Mouse (Mus musculus): ENCODE measurements around the gene Ect2l. TPM values are rescaled to one million over a fixed set of nuclear protein-coding genes. Genes with fewer than 3 reads are reported as not detected.

The Ect2l gene
- polyA plus RNA-seq, 1 experiment from 2014 or later, result 1.3 TPM

GRCm38 (mm10) chr10:18224386-18224785 lies 13.7 kb upstream of the Ect2l start:
- 87% methylated on average over 3 of the region's 3 CpGs for WGBS
- no peak overlapping the region for H3K27ac ChIP-seq (replicated peaks; ENCODE audit: low read depth, low read length)
- no peaks in the 10 kb centered on the region for H3K27me3 ChIP-seq (ENCODE audit: control insufficient read depth, insufficient read depth, low read length)
- DNase-seq (ENCODE audit: low spot score) (no peak), ATAC-seq (ENCODE audit: insufficient number of reproducible peaks, low FRiP score, low TSS enrichment, low read depth) (no peak)
- no peaks in the 10 kb centered on the region for H3K4me1 ChIP-seq (ENCODE audit: control insufficient read depth, insufficient read depth, low read length)
- no peak overlapping the region for H3K4me3 ChIP-seq (ENCODE audit: low read depth, low read length)
- H3K4me2 ChIP-seq (ENCODE audit: low read depth, severe bottlenecking), result no peak overlapping the region
- no peaks in the 10 kb centered on the region for H3K9me3 ChIP-seq (ENCODE audit: control insufficient read depth, low read length)
- H3K36me3 ChIP-seq (ENCODE audit: control insufficient read depth, insufficient read depth, low read length), result no peaks in the 10 kb centered on the region
- H3K9ac ChIP-seq (ENCODE audit: low read length), result no peak overlapping the region

- Histone ChIP-seq H3K9me3 (ENCODE audit: control insufficient read depth, low read length) (no peaks in the 10 kb centered on the region), H3K4me2 (ENCODE audit: low read depth, severe bottlenecking) (no peak overlapping the region), H3K4me3 (ENCODE audit: low read depth, low read length) (no peak overlapping the region), H3K36me3 (ENCODE audit: control insufficient read depth, insufficient read depth, low read length) (no peaks in the 10 kb centered on the region), H3K4me1 (ENCODE audit: control insufficient read depth, insufficient read depth, low read length) (no peaks in the 10 kb centered on the region), H3K9ac (ENCODE audit: low read length) (no peak overlapping the region), H3K27me3 (ENCODE audit: control insufficient read depth, insufficient read depth, low read length) (no peaks in the 10 kb centered on the region), H3K27ac (replicated peaks; ENCODE audit: low read depth, low read length) (no peak overlapping the region)
- ATAC-seq (ENCODE audit: insufficient number of reproducible peaks, low FRiP score, low TSS enrichment, low read depth) (no peak), DNase-seq (ENCODE audit: low spot score) (no peak)
- 76% methylated on average over 10 of the region's 10 CpGs for WGBS
Observed at GRCm38 (mm10) chr10:18219351-18219750, 8.7 kb upstream of the Ect2l start.

- Histone ChIP-seq H3K27ac (replicated peaks; ENCODE audit: low read depth, low read length) (no peak overlapping the region), H3K9me3 (ENCODE audit: control insufficient read depth, low read length) (no peaks in the 10 kb centered on the region), H3K4me3 (ENCODE audit: low read depth, low read length) (no peak overlapping the region), H3K9ac (ENCODE audit: low read length) (no peak overlapping the region), H3K4me1 (ENCODE audit: control insufficient read depth, insufficient read depth, low read length) (no peaks in the 10 kb centered on the region), H3K4me2 (ENCODE audit: low read depth, severe bottlenecking) (no peak overlapping the region), H3K27me3 (ENCODE audit: control insufficient read depth, insufficient read depth, low read length) (no peaks in the 10 kb centered on the region), H3K36me3 (ENCODE audit: control insufficient read depth, insufficient read depth, low read length) (no peaks in the 10 kb centered on the region)
- no peak for ATAC-seq (ENCODE audit: insufficient number of reproducible peaks, low FRiP score, low TSS enrichment, low read depth)
- DNase-seq (ENCODE audit: low spot score), result no peak
- 88% methylated on average over 5 of the region's 5 CpGs for WGBS
Observed at GRCm38 (mm10) chr10:18214124-18214523, 3.4 kb upstream of the Ect2l start.

GRCm38 (mm10) chr10:18213373-18213772 lies 2.7 kb upstream of the Ect2l start:
- WGBS, result 78% methylated on average over 4 of the region's 4 CpGs
- no peaks in the 10 kb centered on the region for H3K9me3 ChIP-seq (ENCODE audit: control insufficient read depth, low read length)
- ATAC-seq (ENCODE audit: insufficient number of reproducible peaks, low FRiP score, low TSS enrichment, low read depth) (no peak), DNase-seq (ENCODE audit: low spot score) (no peak)
- no peaks in the 10 kb centered on the region for H3K4me1 ChIP-seq (ENCODE audit: control insufficient read depth, insufficient read depth, low read length)
- no peak overlapping the region for H3K4me2 ChIP-seq (ENCODE audit: low read depth, severe bottlenecking)
- no peaks in the 10 kb centered on the region for H3K36me3 ChIP-seq (ENCODE audit: control insufficient read depth, insufficient read depth, low read length)
- no peaks in the 10 kb centered on the region for H3K27me3 ChIP-seq (ENCODE audit: control insufficient read depth, insufficient read depth, low read length)
- no peak overlapping the region for H3K4me3 ChIP-seq (ENCODE audit: low read depth, low read length)
- H3K9ac ChIP-seq (ENCODE audit: low read length), result no peak overlapping the region
- no peak overlapping the region for H3K27ac ChIP-seq (replicated peaks; ENCODE audit: low read depth, low read length)

GRCm38 (mm10) chr10:18210119-18210518 lies 571 bp downstream of the Ect2l start:
- DNase-seq (ENCODE audit: low spot score) (no peak), ATAC-seq (ENCODE audit: insufficient number of reproducible peaks, low FRiP score, low TSS enrichment, low read depth) (no peak)
- no peaks in the 10 kb centered on the region for H3K9me3 ChIP-seq (ENCODE audit: control insufficient read depth, low read length)
- no peak overlapping the region for H3K27ac ChIP-seq (replicated peaks; ENCODE audit: low read depth, low read length)
- no peaks in the 10 kb centered on the region for H3K4me1 ChIP-seq (ENCODE audit: control insufficient read depth, insufficient read depth, low read length)
- WGBS, result 73% methylated on average over 6 of the region's 6 CpGs
- no peak overlapping the region for H3K4me3 ChIP-seq (ENCODE audit: low read depth, low read length)
- no peaks in the 10 kb centered on the region for H3K36me3 ChIP-seq (ENCODE audit: control insufficient read depth, insufficient read depth, low read length)
- no peaks in the 10 kb centered on the region for H3K27me3 ChIP-seq (ENCODE audit: control insufficient read depth, insufficient read depth, low read length)
- no peak overlapping the region for H3K9ac ChIP-seq (ENCODE audit: low read length)
- no peak overlapping the region for H3K4me2 ChIP-seq (ENCODE audit: low read depth, severe bottlenecking)

- H3K27me3 ChIP-seq (ENCODE audit: control insufficient read depth, insufficient read depth, low read length), result no peaks in the 10 kb centered on the region
- DNase-seq (ENCODE audit: low spot score) (peak; percentile 49), ATAC-seq (ENCODE audit: insufficient number of reproducible peaks, low FRiP score, low TSS enrichment, low read depth) (no peak)
Observed at GRCm38 (mm10) chr10:18204067-18204466, 6.6 kb downstream of the Ect2l start.

GRCm38 (mm10) chr10:18202401-18202800 lies 8.3 kb downstream of the Ect2l start:
- ATAC-seq (ENCODE audit: insufficient number of reproducible peaks, low FRiP score, low TSS enrichment, low read depth) (no peak), DNase-seq (ENCODE audit: low spot score) (no peak)
- H3K27ac ChIP-seq (replicated peaks; ENCODE audit: low read depth, low read length), result no peak overlapping the region
- 0 out of 2 replicates have a peak, but pooled peaks cover 2% of the 10 kb centered on the region for H3K4me1 ChIP-seq (ENCODE audit: control insufficient read depth, insufficient read depth, low read length)
- no peaks in the 10 kb centered on the region for H3K9me3 ChIP-seq (ENCODE audit: control insufficient read depth, low read length)
- H3K4me2 ChIP-seq (ENCODE audit: low read depth, severe bottlenecking), result no peak overlapping the region
- no peaks in the 10 kb centered on the region for H3K36me3 ChIP-seq (ENCODE audit: control insufficient read depth, insufficient read depth, low read length)
- H3K4me3 ChIP-seq (ENCODE audit: low read depth, low read length), result no peak overlapping the region
- 69% methylated on average over 3 of the region's 3 CpGs for WGBS
- no peak overlapping the region for H3K9ac ChIP-seq (ENCODE audit: low read length)
- H3K27me3 ChIP-seq (ENCODE audit: control insufficient read depth, insufficient read depth, low read length), result no peaks in the 10 kb centered on the region

More at GRCm38 (mm10) chr10:18204067-18204466, 6.6 kb downstream of the Ect2l start:
- 5% methylated on average over 7 of the region's 7 CpGs for WGBS
- H3K27ac ChIP-seq (replicated peaks; ENCODE audit: low read depth, low read length), result no peak overlapping the region
- no peak overlapping the region for H3K9ac ChIP-seq (ENCODE audit: low read length)
- no peaks in the 10 kb centered on the region for H3K9me3 ChIP-seq (ENCODE audit: control insufficient read depth, low read length)
- no peak overlapping the region for H3K4me2 ChIP-seq (ENCODE audit: low read depth, severe bottlenecking)
- no peak overlapping the region for H3K4me3 ChIP-seq (ENCODE audit: low read depth, low read length)
- no peaks in the 10 kb centered on the region for H3K36me3 ChIP-seq (ENCODE audit: control insufficient read depth, insufficient read depth, low read length)
- 0 out of 2 replicates have a peak, but pooled peaks cover 2% of the 10 kb centered on the region for H3K4me1 ChIP-seq (ENCODE audit: control insufficient read depth, insufficient read depth, low read length)

GRCm38 (mm10) chr10:18200656-18201055 lies 10.0 kb downstream of the Ect2l start:
- H3K4me3 ChIP-seq (ENCODE audit: low read depth, low read length), result no peak overlapping the region
- H3K27me3 ChIP-seq (ENCODE audit: control insufficient read depth, insufficient read depth, low read length), result no peaks in the 10 kb centered on the region
- no peaks in the 10 kb centered on the region for H3K9me3 ChIP-seq (ENCODE audit: control insufficient read depth, low read length)
- DNase-seq (ENCODE audit: low spot score) (no peak), ATAC-seq (ENCODE audit: insufficient number of reproducible peaks, low FRiP score, low TSS enrichment, low read depth) (no peak)
- 85% methylated on average over 9 of the region's 9 CpGs for WGBS
- H3K4me2 ChIP-seq (ENCODE audit: low read depth, severe bottlenecking), result no peak overlapping the region
- H3K4me1 ChIP-seq (ENCODE audit: control insufficient read depth, insufficient read depth, low read length), result 0 out of 2 replicates have a peak, but pooled peaks cover 2% of the 10 kb centered on the region
- no peaks in the 10 kb centered on the region for H3K36me3 ChIP-seq (ENCODE audit: control insufficient read depth, insufficient read depth, low read length)
- H3K27ac ChIP-seq (replicated peaks; ENCODE audit: low read depth, low read length), result no peak overlapping the region
- H3K9ac ChIP-seq (ENCODE audit: low read length), result no peak overlapping the region

- H3K9me3 ChIP-seq (ENCODE audit: control insufficient read depth, low read length), result no peaks in the 10 kb centered on the region
- no peaks in the 10 kb centered on the region for H3K36me3 ChIP-seq (ENCODE audit: control insufficient read depth, insufficient read depth, low read length)
- WGBS, result 90% methylated on average over 4 of the region's 4 CpGs
- H3K27me3 ChIP-seq (ENCODE audit: control insufficient read depth, insufficient read depth, low read length), result no peaks in the 10 kb centered on the region
- no peak overlapping the region for H3K27ac ChIP-seq (replicated peaks; ENCODE audit: low read depth, low read length)
- 0 out of 2 replicates have a peak, but pooled peaks cover 2% of the 10 kb centered on the region for H3K4me1 ChIP-seq (ENCODE audit: control insufficient read depth, insufficient read depth, low read length)
- ATAC-seq (ENCODE audit: insufficient number of reproducible peaks, low FRiP score, low TSS enrichment, low read depth) (no peak), DNase-seq (ENCODE audit: low spot score) (no peak)
- no peak overlapping the region for H3K4me3 ChIP-seq (ENCODE audit: low read depth, low read length)
- no peak overlapping the region for H3K4me2 ChIP-seq (ENCODE audit: low read depth, severe bottlenecking)
- no peak overlapping the region for H3K9ac ChIP-seq (ENCODE audit: low read length)
Observed at GRCm38 (mm10) chr10:18199919-18200318, 10.8 kb downstream of the Ect2l start.
